ENCODE assay signal across 13 mouse cellular contexts in the genomic region with DNA sequence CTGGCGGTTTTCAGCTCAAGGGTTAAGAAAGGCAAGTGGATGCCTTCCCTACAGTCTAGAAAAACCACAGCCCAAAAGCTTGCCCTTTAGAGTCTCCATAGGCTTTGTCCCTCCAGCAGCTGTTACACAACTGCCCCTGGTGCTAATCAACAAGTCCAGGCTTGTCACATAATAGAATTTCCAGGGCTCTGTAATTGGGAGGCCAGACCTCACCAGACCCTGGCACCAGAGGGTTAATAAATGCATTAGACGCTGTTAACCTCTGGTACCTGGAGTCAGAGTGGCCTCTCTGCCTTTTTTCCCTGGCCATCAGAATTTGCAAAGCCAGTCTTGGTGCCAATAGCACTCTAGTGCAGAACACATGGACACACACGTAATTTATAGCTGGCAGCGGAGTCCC.
DNase-seq lines count a peak whose midpoint lies in the region; ATAC-seq and TF ChIP-seq lines count a peak whose summit lies in the region.
"Had no signal": no experiment of that assay in that cellular context is flagged by ENCODE, and none has a peak within 500 bp of the region (broad histone marks: within the 10 kb centered on the region; RNA-seq: fewer than 3 reads in every experiment).

No protein-coding gene starts in this region.

- peaks cover 7% of the 10 kb centered on the region; the same call in 1 of the 2 replicates for H3K4me1 ChIP-seq in heart, embryonic 11.5 days (ENCODE audit: control insufficient read depth, insufficient read depth, low read length)
- H3K4me1 ChIP-seq in lung, adult 2 months (ENCODE audit: control insufficient read depth, insufficient read depth, low read length): no peaks in the 10 kb centered on the region
- peaks cover 9% of the 10 kb centered on the region for H3K4me1 ChIP-seq in intestine, embryonic 16.5 days (ENCODE audit: control insufficient read depth, insufficient read depth, low read length)

- no peak for TF ChIP-seq POLR2A in lung, adult 2 months (IDR thresholded peaks at IDR 0.05; ENCODE audit: borderline replicate concordance, extremely low read depth, low read depth, low read length)

- no peak for ATAC-seq in heart, embryonic 11.5 days (replicated peaks; ENCODE audit: insufficient number of reproducible peaks, low FRiP score, low TSS enrichment)
- ATAC-seq in intestine, embryonic 16.5 days: peak; percentile 61

- H3K4me3 ChIP-seq in heart, embryonic 11.5 days (ENCODE audit: low read depth, low read length): no peak overlapping the region
- H3K4me3 ChIP-seq in lung, adult 2 months (replicated peaks; ENCODE audit: extremely low read depth, low read depth, low read length): no peak overlapping the region
- H3K4me3 ChIP-seq in intestine, embryonic 16.5 days (ENCODE audit: low read length): no peak overlapping the region
- H3K4me3 ChIP-seq: erythroblast, embryonic 14.5 days had no signal

- H3K9me3 ChIP-seq in heart, embryonic 11.5 days (replicated peaks; ENCODE audit: control insufficient read depth, low read length): no peaks in the 10 kb centered on the region
- no peaks in the 10 kb centered on the region for H3K9me3 ChIP-seq in intestine, embryonic 16.5 days (ENCODE audit: control insufficient read depth, low read length)

- 63% methylated on average over 4 of the region's 4 CpGs for WGBS in heart, embryonic 11.5 days (ENCODE audit: insufficient replicate concordance)
- WGBS in lung, adult 2 months: 71% methylated on average over 4 of the region's 4 CpGs
- 54% methylated on average over 4 of the region's 4 CpGs for WGBS in intestine, embryonic 16.5 days

- H3K27me3 ChIP-seq in heart, embryonic 11.5 days (ENCODE audit: control insufficient read depth, insufficient read depth, low read length): 0 out of 2 replicates have a peak, but pooled peaks cover 7% of the 10 kb centered on the region
- H3K27me3 ChIP-seq in intestine, embryonic 16.5 days (replicated peaks; ENCODE audit: control insufficient read depth, insufficient read depth, low read length): no peaks in the 10 kb centered on the region

- intact Hi-C loops in heart, postnatal 25 days (cut with DNase I): no loop called here

- no peaks in the 10 kb centered on the region for H3K36me3 ChIP-seq in heart, embryonic 11.5 days (ENCODE audit: control insufficient read depth, insufficient read depth, low read length)
- no peaks in the 10 kb centered on the region for H3K36me3 ChIP-seq in intestine, embryonic 16.5 days (ENCODE audit: control insufficient read depth, insufficient read depth, low read length)

- 0 out of 2 replicates have a peak overlapping the region, but pooled peaks have one; percentile 28 for H3K9ac ChIP-seq in heart, embryonic 11.5 days (ENCODE audit: low read depth, low read length)
- 0 out of 2 replicates have a peak overlapping the region, but pooled peaks have one; percentile 23 for H3K9ac ChIP-seq in intestine, embryonic 16.5 days (ENCODE audit: low read depth, low read length)

- TF ChIP-seq CTCF in lung, adult 2 months (IDR thresholded peaks at IDR 0.05; ENCODE audit: insufficient read depth, low read length): no peak

- DNase-seq in heart, postnatal 25 days (ENCODE audit: low spot score): no peak
- peak; percentile 5 for DNase-seq in lung, postnatal 36 days
- no peak for DNase-seq in lung, adult 2 months
- peak; percentile 46 for DNase-seq in retina, postnatal 1 day
- no peak for DNase-seq in spleen, adult 12 weeks (ENCODE audit: low spot score)
- DNase-seq in layer of hippocampus, adult 8-10 months (ENCODE audit: low spot score in 2 of 2): no peak
- DNase-seq: cerebellum, postnatal 10 days; gastrocnemius, postnatal 10 days; heart, postnatal 10 days; kidney, postnatal 4 days had no signal

- H3K4me2 ChIP-seq in heart, embryonic 11.5 days: no peak overlapping the region; the same call in 1 of the 2 replicates
- H3K4me2 ChIP-seq in intestine, embryonic 16.5 days (ENCODE audit: low read depth, low read length): no peak overlapping the region; the same call in 1 of the 2 replicates

- no peak overlapping the region for H3K27ac ChIP-seq in heart, embryonic 11.5 days (ENCODE audit: low read depth, low read length)
- peak overlapping the region; percentile 65 for H3K27ac ChIP-seq in intestine, embryonic 16.5 days (ENCODE audit: low read length)

Comparison
In these comparisons a context has a peak if more than half of its experiments do, and no peak if none do; other contexts are left out.
1. DNase-seq: peak in lung, postnatal 36 days (single experiment) and retina, postnatal 1 day (single experiment); none in heart, postnatal 25 days (single experiment), lung, adult 2 months (single experiment), spleen, adult 12 weeks (single experiment) and layer of hippocampus, adult 8-10 months (0 of 2).